Mouse (Mus musculus) liver, adult 10 weeks (tissue): ENCODE measurements around the gene Actbl2. TPM values are rescaled to one million over a fixed set of nuclear protein-coding genes. Genes with fewer than 3 reads are reported as not detected.

ENCODE experiments used
- polyA plus RNA-seq: library from polyadenylated mRNA; stranded (reverse); fragments of 350-450 nt; fragmentation: Illumina TruSeq; extraction: RNeasy Lipid Tissue Mini Kit (QIAGEN cat#74804); gene quantifications from one replicate; pipeline ENCODE4 v1.2.3, GENCODE M21; 2014; ENCODE audit warnings: low read depth, low replicate concordance

Actbl2 gene
- not detected for polyA plus RNA-seq

DNA sequence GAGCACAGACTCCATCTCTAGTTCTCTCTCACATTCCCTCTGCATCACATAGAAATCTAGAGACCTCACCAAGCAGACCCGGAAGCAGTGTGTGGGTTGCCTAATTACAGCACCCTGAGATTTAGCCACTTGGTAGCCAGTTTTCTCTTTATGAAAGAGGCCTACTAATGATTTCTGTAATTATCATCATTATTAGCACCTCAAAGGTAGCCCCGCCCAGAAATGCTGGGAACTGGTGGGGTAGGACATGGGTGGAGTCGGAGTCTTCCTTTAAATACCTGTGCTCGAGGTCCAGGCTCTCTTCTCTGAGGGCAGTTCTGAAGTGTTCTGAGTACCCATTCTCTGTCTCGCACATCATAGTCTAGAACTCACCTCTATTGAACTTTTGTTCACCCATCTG lies at the start of gene Actbl2:
Actbl2 (plus strand) TSS at position 301 of the 400 bp plus-strand sequence.

Other genes starting within 250 kb of the Actbl2 start
- gene Gpbp1, start 235.1 kb downstream of the Actbl2 start, polyA plus RNA-seq: 99.4 TPM